Mouse (Mus musculus) ZHBTc4 (cell line): ENCODE results near the gene Olfr1269.

Source experiments
- DNase-seq: peaks from one replicate; pipeline ENCODE4 v3.0.0-alpha.2; 2011; ENCODE audit warnings: low read depth, low spot score

The Olfr1269 gene

DNA sequence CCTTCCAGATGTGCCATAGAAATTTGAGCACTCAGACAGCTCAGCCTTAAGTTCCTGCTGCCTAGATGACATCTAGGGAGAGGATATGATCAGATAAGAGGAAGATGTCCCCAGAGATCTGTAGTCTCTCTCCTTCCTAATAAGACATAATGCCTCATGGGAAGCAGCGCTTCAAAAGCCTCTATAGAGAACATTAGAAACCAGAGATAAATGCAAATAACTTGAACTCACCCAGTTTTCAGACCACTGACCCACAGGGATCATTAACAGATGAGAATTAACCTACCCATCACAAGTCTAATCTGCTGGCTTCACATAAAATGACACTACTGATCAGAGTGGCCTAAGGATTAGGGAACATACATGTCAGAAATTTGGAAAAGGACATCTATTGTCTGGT, at the start of gene Olfr1269:
Olfr1269 (minus strand) TSS at position 101 of the 400 bp plus-strand sequence.
- no peak for DNase-seq

DNA sequence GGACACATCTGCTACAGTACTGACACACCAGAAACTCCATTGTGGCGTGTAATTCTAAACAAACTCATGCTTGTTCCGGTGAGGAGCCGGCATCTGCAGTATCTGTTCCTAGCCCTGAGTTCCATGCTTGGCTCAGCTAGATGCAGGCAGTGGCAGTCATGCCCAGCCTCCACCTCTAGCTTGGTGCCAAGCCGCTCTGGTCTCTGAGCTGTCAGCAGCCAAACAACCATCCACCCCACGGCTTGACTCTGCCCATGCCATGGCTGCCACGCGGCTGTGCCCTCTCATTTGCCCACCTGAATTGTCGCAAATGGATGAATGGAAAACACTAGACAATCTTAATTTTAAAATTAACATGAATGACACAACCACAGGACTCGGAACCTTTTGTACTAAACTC, 32.7 kb upstream of the Olfr1269 start:
- DNase-seq, result no peak

DNA sequence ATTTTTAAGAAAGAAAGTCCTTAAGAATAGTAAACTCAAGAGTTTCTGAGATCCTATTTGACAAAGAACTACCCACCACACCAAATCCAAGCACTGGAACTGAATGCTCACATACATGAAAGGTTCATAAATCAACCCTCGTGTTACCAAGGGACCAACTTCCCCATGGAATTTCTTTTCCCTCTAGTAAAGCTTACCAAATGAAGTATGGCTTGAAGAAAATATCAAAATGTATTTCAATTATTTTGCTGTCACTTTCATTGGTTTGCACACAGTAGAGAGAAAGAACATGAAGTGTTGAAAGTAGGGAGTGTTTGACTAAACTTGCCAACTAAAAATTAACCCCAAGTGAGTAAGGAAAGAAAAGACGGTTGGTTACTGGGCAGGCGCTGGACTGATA, 31.8 kb upstream of the Olfr1269 start, which contains the start of gene Olfr1270:
Olfr1270 (minus strand) TSS at position 101 of the 400 bp plus-strand sequence.
- DNase-seq, result no peak

DNA sequence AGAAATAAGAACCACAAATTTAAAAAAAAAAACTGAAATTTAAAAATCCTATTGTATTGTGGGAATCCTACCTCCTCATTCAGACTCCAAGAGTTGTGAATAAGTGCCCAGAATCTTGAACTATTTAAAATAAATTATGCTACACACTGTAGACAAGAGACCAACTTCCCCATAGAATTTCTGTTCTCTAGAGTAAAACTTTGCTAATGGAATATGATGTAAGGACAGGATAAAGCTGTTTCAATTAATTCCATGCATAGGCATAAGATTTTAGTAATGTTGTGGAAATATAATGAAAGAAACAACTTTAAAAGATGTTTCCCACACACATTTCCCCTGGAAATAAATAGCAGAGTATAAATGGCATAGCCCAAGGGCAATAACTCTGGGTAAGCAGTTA, 21.0 kb upstream of the Olfr1269 start, which contains the start of gene Olfr32:
Olfr32 (minus strand) TSS at position 101 of the 400 bp plus-strand sequence.
- DNase-seq, result no peak

DNA sequence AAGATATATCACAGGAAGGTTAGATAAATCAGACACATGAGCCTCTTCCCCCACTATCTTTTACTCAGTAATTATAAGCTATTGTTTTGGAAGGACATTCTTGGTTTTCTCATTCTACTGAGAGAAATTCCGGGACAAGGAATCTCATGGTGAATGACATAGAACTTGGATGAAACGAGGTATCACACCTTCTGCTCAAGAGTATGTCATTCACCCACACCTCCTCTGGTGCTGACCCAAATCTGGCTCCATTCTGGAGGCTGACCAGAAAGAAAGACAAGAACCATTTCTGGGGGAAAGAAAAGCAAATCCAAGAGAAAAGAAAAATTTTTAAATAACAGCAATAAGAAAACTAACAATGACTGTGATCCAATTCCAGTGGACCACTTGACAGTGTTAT, 51.1 kb downstream of the Olfr1269 start:
- no peak for DNase-seq
